Mouse (Mus musculus): ENCODE results near the gene Gng3. TPM values are rescaled to one million over a fixed set of nuclear protein-coding genes. Genes with fewer than 3 reads are reported as not detected.

Gng3 gene
- polyA plus RNA-seq, 1 experiment from 2014 or later, result 7.2 TPM

GRCm38 (mm10) chr19:8864265-8864664 lies 25.3 kb upstream of the Gng3 start:
- no peak for DNase-seq (ENCODE audit: low spot score)
- H3K9me3 ChIP-seq (replicated peaks), result no peaks in the 10 kb centered on the region
- H3K27me3 ChIP-seq (ENCODE audit: low read depth, poor library complexity, severe bottlenecking), result no peaks in the 10 kb centered on the region
- no peak overlapping the region for H3K27ac ChIP-seq
- no peak overlapping the region for H3K4me3 ChIP-seq
- no peaks in the 10 kb centered on the region for H3K4me1 ChIP-seq
- H3K36me3 ChIP-seq, result no peaks in the 10 kb centered on the region
- WGBS, result 85% methylated on average over 6 of the region's 6 CpGs

GRCm38 (mm10) chr19:8859018-8859417 lies 20.0 kb upstream of the Gng3 start:
- Histone ChIP-seq H3K4me1 (no peaks in the 10 kb centered on the region), H3K36me3 (no peaks in the 10 kb centered on the region), H3K9me3 (replicated peaks) (no peaks in the 10 kb centered on the region), H3K4me3 (no peak overlapping the region), H3K27ac (no peak overlapping the region), H3K27me3 (ENCODE audit: low read depth, poor library complexity, severe bottlenecking) (no peaks in the 10 kb centered on the region)
- WGBS, result 27% methylated on average over 1 of the region's 1 CpGs
- no peak for DNase-seq (ENCODE audit: low spot score)

GRCm38 (mm10) chr19:8857689-8858088 lies 18.7 kb upstream of the Gng3 start:
- Histone ChIP-seq H3K9me3 (replicated peaks) (no peaks in the 10 kb centered on the region), H3K4me3 (no peak overlapping the region), H3K4me1 (no peaks in the 10 kb centered on the region), H3K27me3 (ENCODE audit: low read depth, poor library complexity, severe bottlenecking) (no peaks in the 10 kb centered on the region), H3K36me3 (no peaks in the 10 kb centered on the region), H3K27ac (no peak overlapping the region)
- no peak for DNase-seq (ENCODE audit: low spot score)
- 43% methylated on average over 4 of the region's 4 CpGs for WGBS

GRCm38 (mm10) chr19:8853117-8853516 lies 14.1 kb upstream of the Gng3 start:
- Histone ChIP-seq H3K4me3 (no peak overlapping the region), H3K4me1 (peaks cover 15% of the 10 kb centered on the region), H3K36me3 (peaks cover 7% of the 10 kb centered on the region; the same call in 1 of the 2 replicates), H3K9me3 (replicated peaks) (no peaks in the 10 kb centered on the region), H3K27me3 (ENCODE audit: low read depth, poor library complexity, severe bottlenecking) (no peaks in the 10 kb centered on the region), H3K27ac (no peak overlapping the region)
- 91% methylated on average over 3 of the region's 3 CpGs for WGBS
- DNase-seq (ENCODE audit: low spot score), result no peak

GRCm38 (mm10) chr19:8852236-8852928 lies 13.4 kb upstream of the Gng3 start:
- Histone ChIP-seq H3K9me3 (replicated peaks) (no peaks in the 10 kb centered on the region), H3K36me3 (peaks cover 14% of the 10 kb centered on the region), H3K4me1 (peaks cover 15% of the 10 kb centered on the region), H3K27me3 (ENCODE audit: low read depth, poor library complexity, severe bottlenecking) (no peaks in the 10 kb centered on the region), H3K4me3 (no peak overlapping the region), H3K27ac (0 out of 2 replicates have a peak overlapping the region, but pooled peaks have one; percentile 27)
- WGBS, result 54% methylated on average over 10 of the region's 10 CpGs
- DNase-seq (ENCODE audit: low spot score), result no peak

- DNase-seq (ENCODE audit: low spot score), result no peak
- 57% methylated on average over 7 of the region's 7 CpGs for WGBS
These were observed 12.6 kb upstream of the Gng3 start for GRCm38 (mm10) chr19:8851639-8852038.

GRCm38 (mm10) chr19:8850402-8850901 lies 11.5 kb upstream of the Gng3 start, which contains the start of gene Lrrn4cl:
Gene Lrrn4cl (plus strand): TSS chr19:8850768.
- no peak for DNase-seq (ENCODE audit: low spot score)
- H3K27me3 ChIP-seq (ENCODE audit: low read depth, poor library complexity, severe bottlenecking), result no peaks in the 10 kb centered on the region
- H3K4me1 ChIP-seq, result peaks cover 15% of the 10 kb centered on the region
- 28% methylated on average over 7 of the region's 7 CpGs for whole genome bisulfite sequencing
- H3K4me3 ChIP-seq, result 0 out of 2 replicates have a peak within 1 kb of the TSS, but pooled peaks have one; percentile 3
- H3K27ac ChIP-seq, result 0 out of 2 replicates have a peak within 1 kb of the TSS, but pooled peaks have one; percentile 46
- no peaks in the 10 kb centered on the region for H3K9me3 ChIP-seq (replicated peaks)
- peaks cover 33% of the 10 kb centered on the region for H3K36me3 ChIP-seq

More at GRCm38 (mm10) chr19:8851639-8852038, 12.6 kb upstream of the Gng3 start:
- 0 out of 2 replicates have a peak overlapping the region, but pooled peaks have one; percentile 27 for H3K27ac ChIP-seq
- H3K27me3 ChIP-seq (ENCODE audit: low read depth, poor library complexity, severe bottlenecking), result no peaks in the 10 kb centered on the region
- no peak overlapping the region for H3K4me3 ChIP-seq
- no peaks in the 10 kb centered on the region for H3K9me3 ChIP-seq (replicated peaks)
- H3K4me1 ChIP-seq, result peaks cover 15% of the 10 kb centered on the region
- peaks cover 21% of the 10 kb centered on the region for H3K36me3 ChIP-seq

GRCm38 (mm10) chr19:8848356-8848755 lies 9.4 kb upstream of the Gng3 start:
- H3K4me3 ChIP-seq, result no peak overlapping the region
- WGBS, result 77% methylated on average over 5 of the region's 5 CpGs
- no peaks in the 10 kb centered on the region for H3K27me3 ChIP-seq (ENCODE audit: low read depth, poor library complexity, severe bottlenecking)
- H3K27ac ChIP-seq, result no peak overlapping the region
- H3K36me3 ChIP-seq, result peaks cover 37% of the 10 kb centered on the region
- H3K4me1 ChIP-seq, result peaks cover 15% of the 10 kb centered on the region
- H3K9me3 ChIP-seq (replicated peaks), result no peaks in the 10 kb centered on the region
- no peak for DNase-seq (ENCODE audit: low spot score)

- Histone ChIP-seq H3K4me3 (no peak overlapping the region), H3K9me3 (replicated peaks) (no peaks in the 10 kb centered on the region), H3K4me1 (peaks cover 16% of the 10 kb centered on the region), H3K27ac (no peak overlapping the region), H3K36me3 (peaks cover 57% of the 10 kb centered on the region), H3K27me3 (ENCODE audit: low read depth, poor library complexity, severe bottlenecking) (no peaks in the 10 kb centered on the region)
- WGBS, result 70% methylated on average over 5 of the region's 5 CpGs
- DNase-seq (ENCODE audit: low spot score), result peak; percentile 77
These were observed 5.6 kb upstream of the Gng3 start for GRCm38 (mm10) chr19:8844371-8845129.

- peaks cover 49% of the 10 kb centered on the region for H3K36me3 ChIP-seq
- no peak overlapping the region for H3K4me3 ChIP-seq
- no peak overlapping the region for H3K27ac ChIP-seq
- peaks cover 31% of the 10 kb centered on the region for H3K4me1 ChIP-seq
- WGBS, result 87% methylated on average over 6 of the region's 6 CpGs
- H3K27me3 ChIP-seq (ENCODE audit: low read depth, poor library complexity, severe bottlenecking), result no peaks in the 10 kb centered on the region
- H3K9me3 ChIP-seq (replicated peaks), result no peaks in the 10 kb centered on the region
- DNase-seq (ENCODE audit: low spot score), result no peak
These were observed 4.0 kb upstream of the Gng3 start for GRCm38 (mm10) chr19:8842961-8843360.

GRCm38 (mm10) chr19:8841012-8841411 lies 2.0 kb upstream of the Gng3 start:
- Histone ChIP-seq H3K4me1 (peaks cover 41% of the 10 kb centered on the region), H3K36me3 (peaks cover 33% of the 10 kb centered on the region), H3K9me3 (replicated peaks) (no peaks in the 10 kb centered on the region), H3K27ac (no peak overlapping the region), H3K4me3 (peak overlapping the region; percentile 53), H3K27me3 (ENCODE audit: low read depth, poor library complexity, severe bottlenecking) (no peaks in the 10 kb centered on the region)
- DNase-seq (ENCODE audit: low spot score), result no peak
- 95% methylated on average over 7 of the region's 7 CpGs for WGBS

GRCm38 (mm10) chr19:8839908-8840791 lies 1.2 kb upstream of the Gng3 start:
- no peaks in the 10 kb centered on the region for H3K27me3 ChIP-seq (ENCODE audit: low read depth, poor library complexity, severe bottlenecking)
- H3K27ac ChIP-seq, result peak overlapping the region; percentile 73
- no peaks in the 10 kb centered on the region for H3K9me3 ChIP-seq (replicated peaks)
- peaks cover 36% of the 10 kb centered on the region for H3K36me3 ChIP-seq
- 22% methylated on average over 29 of the region's 29 CpGs for WGBS
- H3K4me1 ChIP-seq, result peaks cover 41% of the 10 kb centered on the region
- peak overlapping the region; percentile 53 for H3K4me3 ChIP-seq
- DNase-seq (ENCODE audit: low spot score), result peak; percentile 65

Measured in limb, embryonic 10.5 days (tissue).